Mouse (Mus musculus) spleen, adult 2 months (tissue): Measurements from ENCODE around the gene Akap14. TPM values are rescaled to one million over a fixed set of nuclear protein-coding genes. Genes with fewer than 3 reads are reported as not detected.

ENCODE experiments used
- DNase-seq, 2 experiments: peaks; one replicate each; pipeline versions ENCODE4 v3.0.0 to v3.0.0-alpha.2; 2012 to 2021; ENCODE audit warnings: low spot score in 2 of 2, low read depth in 1 of 2
- H3K27ac ChIP-seq: fragments of 200-500 bp; 2 replicates; pipeline ENCODE4 v1.5.1; 2012; ENCODE audit warnings: low read length, inconsistent platforms; ENCODE audit not compliant: insufficient read depth
- H3K27me3 ChIP-seq: fragments of 200-500 bp; 2 replicates; pipeline ENCODE4 v1.6.1; 2012; ENCODE audit warnings: mild to moderate bottlenecking, moderate library complexity, low read length, inconsistent platforms; ENCODE audit not compliant: control insufficient read depth, insufficient read depth
- H3K36me3 ChIP-seq: fragments of 200-500 bp; 2 replicates; pipeline ENCODE4 v1.6.1; 2012; ENCODE audit warnings: mild to moderate bottlenecking, low read length, inconsistent platforms; ENCODE audit not compliant: control insufficient read depth, insufficient read depth
- H3K4me1 ChIP-seq: fragments of 200-500 bp; 2 replicates; pipeline ENCODE4 v1.6.1; 2011; ENCODE audit warnings: inconsistent platforms; ENCODE audit not compliant: control insufficient read depth, insufficient read depth, insufficient read length
- H3K4me3 ChIP-seq: fragments of 200-500 bp; 2 replicates; pipeline ENCODE4 v1.5.1; 2011; ENCODE audit warnings: mild to moderate bottlenecking, inconsistent platforms; ENCODE audit not compliant: insufficient read depth, insufficient read length; ENCODE audit errors: extremely low read depth
- CTCF ChIP-seq: fragments of 200-500 bp; IDR thresholded peaks from 2 replicates; pipeline ENCODE4 v1.5.1; 2011; ENCODE audit warnings: mild to moderate bottlenecking, inconsistent platforms; ENCODE audit not compliant: insufficient read depth, insufficient read length, insufficient replicate concordance; ENCODE audit errors: extremely low read depth
- POLR2A ChIP-seq: fragments of 200-500 bp; IDR thresholded peaks from 2 replicates; pipeline ENCODE4 v1.6.1; 2011; ENCODE audit warnings: low read depth, low read length, inconsistent platforms
- WGBS: fragments of 180-500 bp; shearing (Covaris S2); methylation state at CpG from one replicate; pipeline ENCODE4 v1.1.7; 2018; 5-methylcytosine and 5-hydroxymethylcytosine counted together
- polyA plus RNA-seq: library from polyadenylated mRNA; depleted of rRNA; stranded (reverse); fragments of >200 nt; gene quantifications from 2 replicates; pipeline ENCODE4 v1.2.3, GENCODE M21; 2012

Gene Akap14
- polyA plus RNA-seq, 1 experiment, result not detected

DNA sequence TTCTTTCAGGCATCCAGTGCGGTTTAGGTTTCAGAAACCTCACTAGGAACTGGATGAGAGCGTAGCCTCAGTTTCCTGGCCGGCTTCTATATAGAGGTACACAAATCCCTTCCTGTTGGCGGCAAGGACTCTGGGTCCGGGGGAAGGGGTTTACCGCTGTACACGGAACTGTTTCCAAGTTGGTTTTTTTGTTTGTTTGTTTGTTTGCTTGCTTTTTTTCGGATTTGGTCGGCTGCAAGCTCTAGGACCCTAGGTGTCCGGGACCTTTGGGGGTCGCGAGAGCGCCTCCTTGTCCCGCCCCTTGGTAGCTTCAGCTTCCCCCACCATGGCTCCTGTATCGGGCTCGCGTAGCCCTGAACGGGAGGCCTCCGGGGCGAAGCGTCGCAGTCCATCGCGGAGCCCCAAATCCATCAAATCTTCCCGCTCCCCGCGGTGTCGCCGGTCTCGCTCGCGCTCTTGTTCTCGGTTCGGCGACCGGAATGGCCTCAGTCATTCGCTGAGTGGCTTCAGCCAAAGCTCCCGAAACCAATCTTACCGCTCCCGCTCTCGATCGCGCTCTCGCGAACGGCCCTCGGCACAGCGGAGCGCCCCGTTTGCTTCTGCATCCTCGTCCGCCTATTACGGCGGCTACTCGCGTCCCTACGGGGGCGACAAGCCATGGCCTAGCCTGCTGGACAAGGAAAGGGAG is 41.8 kb downstream of the Akap14 start, which contains the start of gene Nkap:
TSS of gene Nkap (plus strand) at position 125 of the 688 bp plus-strand sequence.
- H3K4me3 ChIP-seq, result peak within 1 kb of the TSS; percentile 91
- H3K4me1 ChIP-seq, result no peaks in the 10 kb centered on the region; the same call in 1 of the 2 replicates
- H3K36me3 ChIP-seq, result peaks cover 2% of the 10 kb centered on the region; the same call in 1 of the 2 replicates
- DNase-seq, result peak; percentile 60 to 69
- H3K27ac ChIP-seq, result peak within 1 kb of the TSS; percentile 87
- WGBS, result 28% methylated on average over 58 of the region's 58 CpGs
- no peaks in the 10 kb centered on the region for H3K27me3 ChIP-seq
- no peak for TF ChIP-seq CTCF
- no peak for TF ChIP-seq POLR2A

DNA sequence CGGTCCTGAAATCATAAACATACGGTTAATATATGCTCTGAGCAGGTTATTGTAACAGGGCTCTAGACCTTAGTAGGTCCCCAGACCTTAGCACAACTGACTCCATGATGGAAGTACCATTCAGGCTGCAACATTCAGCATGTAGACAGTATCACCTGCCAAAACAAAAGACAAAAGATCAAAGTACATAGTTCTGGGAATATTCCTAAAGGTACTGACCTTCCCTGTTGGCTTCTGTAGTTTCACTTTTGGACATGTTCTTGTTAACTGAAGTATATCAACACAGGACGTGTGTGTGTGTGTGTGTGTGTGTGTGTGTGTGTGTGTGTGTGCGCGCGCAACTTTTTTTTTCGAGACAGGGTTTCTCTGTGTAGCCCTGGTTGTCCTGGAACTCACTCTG is 43.1 kb downstream of the Akap14 start:
- Histone ChIP-seq H3K4me1 (no peaks in the 10 kb centered on the region; the same call in 1 of the 2 replicates), H3K27ac (no peak overlapping the region), H3K27me3 (no peaks in the 10 kb centered on the region), H3K36me3 (no peaks in the 10 kb centered on the region), H3K4me3 (no peak overlapping the region)
- WGBS, result 94% methylated on average over 7 of the region's 7 CpGs
- TF ChIP-seq POLR2A, result no peak
- no peak for TF ChIP-seq CTCF
- DNase-seq, result no peak

- TF ChIP-seq POLR2A (no peak), CTCF (no peak)
- 50% methylated on average over 5 of the region's 5 CpGs for WGBS
These were observed 48.4 kb downstream of the Akap14 start for GRCm38 (mm10) chrX:37120212-37120611.

GRCm38 (mm10) chrX:37119585-37119984 is 49.1 kb downstream of the Akap14 start:
- no peaks in the 10 kb centered on the region for H3K27me3 ChIP-seq
- H3K4me3 ChIP-seq, result no peak overlapping the region
- WGBS, result 65% methylated on average over 3 of the region's 3 CpGs
- H3K27ac ChIP-seq, result no peak overlapping the region
- TF ChIP-seq CTCF (no peak), POLR2A (no peak)
- no peak for DNase-seq
- no peaks in the 10 kb centered on the region for H3K36me3 ChIP-seq
- peaks cover 4% of the 10 kb centered on the region; the same call in 1 of the 2 replicates for H3K4me1 ChIP-seq

More at GRCm38 (mm10) chrX:37120212-37120611, 48.4 kb downstream of the Akap14 start:
- DNase-seq, result no peak
- H3K36me3 ChIP-seq, result no peaks in the 10 kb centered on the region
- H3K4me3 ChIP-seq, result no peak overlapping the region
- no peaks in the 10 kb centered on the region for H3K27me3 ChIP-seq
- no peak overlapping the region for H3K27ac ChIP-seq
- H3K4me1 ChIP-seq, result peaks cover 4% of the 10 kb centered on the region; the same call in 1 of the 2 replicates

DNA sequence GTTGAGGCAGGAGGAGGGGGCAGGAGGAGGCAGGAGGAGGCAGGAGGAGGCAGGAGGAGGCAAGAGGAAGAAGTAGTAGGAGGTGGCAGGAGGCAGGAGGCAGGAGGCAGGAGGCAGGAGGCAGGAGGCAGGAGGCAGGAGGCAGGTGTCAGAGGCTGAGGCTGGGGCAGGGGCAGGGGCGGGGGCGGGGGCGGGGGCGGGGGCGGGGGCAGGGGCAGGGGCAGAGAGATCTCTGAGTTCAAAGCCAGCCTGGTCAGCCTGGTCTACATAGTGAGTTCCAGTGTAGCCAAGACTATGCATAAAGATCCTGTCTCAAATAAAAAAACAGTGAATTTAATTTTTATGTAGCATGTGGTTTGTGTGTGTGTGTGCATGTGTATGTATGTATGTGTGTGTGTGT is 51.6 kb downstream of the Akap14 start:
- Histone ChIP-seq H3K27ac (no peak overlapping the region), H3K27me3 (no peaks in the 10 kb centered on the region), H3K4me1 (peaks cover 4% of the 10 kb centered on the region; the same call in 1 of the 2 replicates), H3K36me3 (no peaks in the 10 kb centered on the region), H3K4me3 (no peak overlapping the region)
- WGBS, result no CpG with 5 or more reads among the region's 5 CpGs
- no peak for DNase-seq
- TF ChIP-seq CTCF, result no peak
- TF ChIP-seq POLR2A, result no peak

- H3K27ac ChIP-seq, result no peak overlapping the region
- no peak overlapping the region for H3K4me3 ChIP-seq
- WGBS, result 81% methylated on average over 4 of the region's 4 CpGs
- no peaks in the 10 kb centered on the region for H3K27me3 ChIP-seq
- TF ChIP-seq CTCF (no peak), POLR2A (no peak)
- peaks cover 4% of the 10 kb centered on the region; the same call in 1 of the 2 replicates for H3K4me1 ChIP-seq
- H3K36me3 ChIP-seq, result no peaks in the 10 kb centered on the region
- no peak for DNase-seq
These were observed 57.8 kb downstream of the Akap14 start for GRCm38 (mm10) chrX:37110881-37111193.

GRCm38 (mm10) chrX:37110193-37110880 is 58.3 kb downstream of the Akap14 start, which contains the start of gene Upf3b:
Gene Upf3b, minus strand, starts transcription at chrX:37110322.
- TF ChIP-seq POLR2A, result no peak
- TF ChIP-seq CTCF, result no peak
- Histone ChIP-seq H3K4me1 (peaks cover 2% of the 10 kb centered on the region; the same call in 1 of the 2 replicates), H3K36me3 (no peaks in the 10 kb centered on the region), H3K27me3 (no peaks in the 10 kb centered on the region), H3K27ac (peak within 1 kb of the TSS; percentile 85), H3K4me3 (peak within 1 kb of the TSS; percentile 60)
- whole genome bisulfite sequencing, result 24% methylated on average over 30 of the region's 30 CpGs
- peak; percentile 88 to 95 for DNase-seq
